Comparison of ENCODE assay signal across 11 mouse cellular contexts in the genomic region with DNA sequence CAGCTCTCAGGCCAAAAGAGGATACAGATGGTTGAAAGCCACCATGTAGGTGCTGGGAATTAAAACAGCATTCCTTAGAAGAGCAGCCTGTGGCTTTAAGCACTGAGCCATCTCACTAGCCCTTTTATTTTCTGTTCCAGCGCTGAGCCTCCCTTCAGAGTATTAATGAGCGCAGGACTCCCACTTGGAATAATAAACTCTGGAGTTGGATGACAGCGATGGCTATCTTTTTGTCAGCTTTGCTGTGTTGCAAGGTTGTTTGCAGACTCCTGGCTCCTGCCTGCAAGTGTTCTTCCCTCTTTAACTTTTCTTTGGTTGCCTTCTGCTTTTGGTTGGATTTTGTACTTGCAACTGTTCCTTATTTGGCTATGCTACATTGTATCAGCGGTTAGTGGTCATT. TPM values are rescaled to one million over a fixed set of nuclear protein-coding genes. Genes with fewer than 3 reads are reported as not detected.
DNase-seq lines count a peak whose midpoint lies in the region; ATAC-seq and TF ChIP-seq lines count a peak whose summit lies in the region.
"Had no signal": no experiment of that assay in that cellular context is flagged by ENCODE, and none has a peak within 500 bp of the region (broad histone marks: within the 10 kb centered on the region; RNA-seq: fewer than 3 reads in every experiment).

No protein-coding gene starts in this region.

- peak overlapping the region; percentile 29; the same call in 1 of the 2 replicates for H3K4me2 ChIP-seq in lung, embryonic 16.5 days (ENCODE audit: low read depth, low read length)
- peak overlapping the region; percentile 96 for H3K4me2 ChIP-seq in liver, embryonic 13.5 days
- H3K4me2 ChIP-seq in stomach, embryonic 16.5 days (ENCODE audit: low read depth, low read length), result peak overlapping the region; percentile 96

- DNase-seq in gastrocnemius, adult 2 months, result no peak
- DNase-seq in gastrocnemius, adult 8-10 months (ENCODE audit: low spot score in 2 of 2), result no peak
- DNase-seq in lung, postnatal 14 days, result no peak
- no peak for DNase-seq in liver, embryonic 13.5 days
- DNase-seq in urinary bladder, postnatal 4 days (ENCODE audit: low spot score in 2 of 2), result no peak
- DNase-seq in thymus, postnatal 0 days (ENCODE audit: low spot score), result no peak
- DNase-seq: B cell, adult 2 months; cerebellum, adult 11-12 months; thymus, postnatal 36 days had no signal

- intact Hi-C loops in gastrocnemius, adult 2 months (cut with DNase I), result loop anchor here (5.0 kb wide), 1 partner anchor 42 kb away; no protein-coding TSS in a partner anchor

- H3K4me3 ChIP-seq in gastrocnemius, adult 2 months, result peak overlapping the region; percentile 92
- H3K4me3 ChIP-seq in lung, embryonic 16.5 days (ENCODE audit: low read length), result no peak overlapping the region
- 0 out of 2 replicates have a peak overlapping the region, but pooled peaks have one; percentile 5 for H3K4me3 ChIP-seq in liver, embryonic 13.5 days (replicated peaks)
- H3K4me3 ChIP-seq in stomach, embryonic 16.5 days (replicated peaks; ENCODE audit: low read length), result peak overlapping the region; percentile 83; the same call in 1 of the 2 replicates

- H3K27me3 ChIP-seq in lung, embryonic 16.5 days (ENCODE audit: control insufficient read depth, insufficient read depth, low read depth, low read length), result no peaks in the 10 kb centered on the region
- peaks cover 40% of the 10 kb centered on the region for H3K27me3 ChIP-seq in liver, embryonic 13.5 days
- H3K27me3 ChIP-seq in stomach, embryonic 16.5 days (ENCODE audit: control insufficient read depth, insufficient read depth, low read length), result no peaks in the 10 kb centered on the region

- H3K27ac ChIP-seq in gastrocnemius, adult 2 months, result 0 out of 2 replicates have a peak overlapping the region, but pooled peaks have one; percentile 1
- no peak overlapping the region for H3K27ac ChIP-seq in lung, embryonic 16.5 days (ENCODE audit: low read length)
- H3K27ac ChIP-seq in liver, embryonic 13.5 days, result no peak overlapping the region
- H3K27ac ChIP-seq in stomach, embryonic 16.5 days (ENCODE audit: low read length), result no peak overlapping the region

- WGBS in lung, embryonic 16.5 days, result 76% methylated on average over 4 of the region's 4 CpGs
- 76% methylated on average over 4 of the region's 4 CpGs for WGBS in liver, embryonic 13.5 days (ENCODE audit: insufficient replicate concordance)
- 72% methylated on average over 4 of the region's 4 CpGs for WGBS in stomach, embryonic 16.5 days

- peaks cover 15% of the 10 kb centered on the region for H3K4me1 ChIP-seq in lung, embryonic 16.5 days (replicated peaks; ENCODE audit: control insufficient read depth, insufficient read depth, low read length)
- H3K4me1 ChIP-seq in liver, embryonic 13.5 days (replicated peaks), result peaks cover 35% of the 10 kb centered on the region
- peaks cover 8% of the 10 kb centered on the region for H3K4me1 ChIP-seq in stomach, embryonic 16.5 days (ENCODE audit: control insufficient read depth, insufficient read depth, low read length)

- no peak for TF ChIP-seq CTCF in gastrocnemius, adult 2 months (IDR thresholded peaks at IDR 0.05)

- no peak for ATAC-seq in lung, embryonic 16.5 days (ENCODE audit: low read depth)
- no peak for ATAC-seq in liver, embryonic 13.5 days (ENCODE audit: low read depth)
- ATAC-seq in stomach, embryonic 16.5 days (ENCODE audit: insufficient read depth, low FRiP score), result no peak

- no peaks in the 10 kb centered on the region for H3K9me3 ChIP-seq in lung, embryonic 16.5 days (ENCODE audit: control insufficient read depth, low read length)
- H3K9me3 ChIP-seq in liver, embryonic 13.5 days (replicated peaks), result no peaks in the 10 kb centered on the region
- H3K9me3 ChIP-seq in stomach, embryonic 16.5 days (replicated peaks; ENCODE audit: control insufficient read depth, low read length), result no peaks in the 10 kb centered on the region

- no peaks in the 10 kb centered on the region for H3K36me3 ChIP-seq in lung, embryonic 16.5 days (ENCODE audit: control insufficient read depth, insufficient read depth, low read length)
- no peaks in the 10 kb centered on the region for H3K36me3 ChIP-seq in liver, embryonic 13.5 days
- no peaks in the 10 kb centered on the region; the same call in 1 of the 2 replicates for H3K36me3 ChIP-seq in stomach, embryonic 16.5 days (ENCODE audit: control insufficient read depth, insufficient read depth, low read length)

- H3K9ac ChIP-seq in lung, embryonic 16.5 days (ENCODE audit: low read length), result no peak overlapping the region
- no peak overlapping the region for H3K9ac ChIP-seq in liver, embryonic 13.5 days
- 0 out of 2 replicates have a peak overlapping the region, but pooled peaks have one; percentile 47 for H3K9ac ChIP-seq in stomach, embryonic 16.5 days (ENCODE audit: low read length)

RNA-seq across cellular contexts. Expression of a gene that starts 4.8 kb away (rescaled TPM):
- total RNA-seq in gastrocnemius, adult 2 months (2021), result 100 to 1,000 TPM; 164 to 181 TPM
- 100 to 1,000 TPM; 182 to 235 (median 191) TPM for total RNA-seq in gastrocnemius, adult 8-10 months (2022)
- polyA plus RNA-seq in lung, embryonic 16.5 days (2015; fragmentation: Nextera tagmentation; extraction: Ambion mirVana), result 13.1 and 14.8 TPM in 2 replicates
- 9.5 and 10.6 TPM in 2 replicates for polyA plus RNA-seq in liver, embryonic 13.5 days (2015; fragmentation: Nextera tagmentation; extraction: Ambion mirVana)
- 19.7 and 23.4 TPM in 2 replicates for polyA plus RNA-seq in stomach, embryonic 16.5 days (2015; fragmentation: Nextera tagmentation; extraction: Ambion mirVana)
- polyA plus RNA-seq in thymus, postnatal 0 days (2015; fragmentation: Nextera tagmentation; extraction: Ambion mirVana), result 5.8 and 7.7 TPM in 2 replicates

RNA-seq across cellular contexts. Expression of a gene that starts 32.1 kb away (rescaled TPM):
- total RNA-seq in gastrocnemius, adult 2 months (2021), result 10 to 100 TPM; 55.2 to 96.6 TPM
- 10 to 100 TPM; 62.5 to 78.8 (median 68.7) TPM for total RNA-seq in gastrocnemius, adult 8-10 months (2022)
- 44.8 and 46.8 TPM in 2 replicates for polyA plus RNA-seq in lung, embryonic 16.5 days (2015; fragmentation: Nextera tagmentation; extraction: Ambion mirVana)
- polyA plus RNA-seq in liver, embryonic 13.5 days (2015; fragmentation: Nextera tagmentation; extraction: Ambion mirVana), result 25.6 and 26.5 TPM in 2 replicates
- polyA plus RNA-seq in stomach, embryonic 16.5 days (2015; fragmentation: Nextera tagmentation; extraction: Ambion mirVana), result 47.7 and 47.8 TPM in 2 replicates
- 40.9 and 43.4 TPM in 2 replicates for polyA plus RNA-seq in thymus, postnatal 0 days (2015; fragmentation: Nextera tagmentation; extraction: Ambion mirVana)

RNA-seq across cellular contexts. Expression of a gene that starts 44.8 kb away (rescaled TPM):
- 10 to 100 TPM; 61.9 to 83.9 TPM for total RNA-seq in gastrocnemius, adult 2 months (2021)
- 10 to 100 TPM; 68.7 to 85.9 (median 81.8) TPM for total RNA-seq in gastrocnemius, adult 8-10 months (2022)
- 44.3 and 46.7 TPM in 2 replicates for polyA plus RNA-seq in lung, embryonic 16.5 days (2015; fragmentation: Nextera tagmentation; extraction: Ambion mirVana)
- 28.6 and 35.1 TPM in 2 replicates for polyA plus RNA-seq in liver, embryonic 13.5 days (2015; fragmentation: Nextera tagmentation; extraction: Ambion mirVana)
- 45.5 and 50.8 TPM in 2 replicates for polyA plus RNA-seq in stomach, embryonic 16.5 days (2015; fragmentation: Nextera tagmentation; extraction: Ambion mirVana)
- polyA plus RNA-seq in thymus, postnatal 0 days (2015; fragmentation: Nextera tagmentation; extraction: Ambion mirVana), result 44.7 and 49.1 TPM in 2 replicates

Comparison
In these comparisons a context has a peak if more than half of its experiments do, and no peak if none do; other contexts are left out.
1. H3K4me2 ChIP-seq: peak in every context shown above with its lines; median percentile 96 in liver, embryonic 13.5 days; 96 in stomach, embryonic 16.5 days; 29 in lung, embryonic 16.5 days.